Mouse (Mus musculus) heart, embryonic 15.5 days (tissue): ENCODE measurements around the gene Ubfd1. TPM values are rescaled to one million over a fixed set of nuclear protein-coding genes. Genes with fewer than 3 reads are reported as not detected.

Source experiments
- ATAC-seq: fragments of 200-750 bp; cut with Nextera tagmentation; replicated peaks from 2 replicates; pipeline ENCODE4 v1.8.0; 2017; ENCODE audit warnings: low read depth, moderate TSS enrichment; ENCODE audit not compliant: insufficient number of reproducible peaks, insufficient read depth, low FRiP score
- H3K27ac ChIP-seq: fragments of 300-500 bp; sonication (generic); 2 replicates; pipeline ENCODE4 v1.5.1; 2015; ENCODE audit warnings: mild to moderate bottlenecking, inconsistent platforms
- H3K27me3 ChIP-seq: fragments of 300-500 bp; sonication (generic); 2 replicates; pipeline ENCODE4 v1.6.1; 2015; ENCODE audit warnings: inconsistent platforms
- H3K36me3 ChIP-seq: fragments of 300-500 bp; sonication (generic); 2 replicates; pipeline ENCODE4 v1.6.1; 2015; ENCODE audit warnings: mild to moderate bottlenecking, inconsistent platforms
- H3K4me1 ChIP-seq: fragments of 300-500 bp; sonication (generic); replicated peaks from 2 replicates; pipeline ENCODE4 v1.6.1; 2015; ENCODE audit warnings: inconsistent platforms
- H3K4me2 ChIP-seq: fragments of 300-500 bp; sonication (generic); 2 replicates; pipeline ENCODE4 v1.6.1; 2015; ENCODE audit warnings: inconsistent platforms, mild to moderate bottlenecking, moderate library complexity
- H3K4me3 ChIP-seq: fragments of 300-500 bp; sonication (generic); 2 replicates; pipeline ENCODE4 v1.5.1; 2015; ENCODE audit warnings: mild to moderate bottlenecking, inconsistent platforms
- H3K9ac ChIP-seq: fragments of 300-500 bp; sonication (generic); 2 replicates; pipeline ENCODE4 v1.6.1; 2015; ENCODE audit warnings: mild to moderate bottlenecking, inconsistent platforms
- H3K9me3 ChIP-seq: fragments of 300-500 bp; sonication (generic); replicated peaks from 2 replicates; pipeline ENCODE4 v1.6.1; 2016; ENCODE audit warnings: inconsistent platforms
- WGBS: fragments of 180-500 bp; shearing (Covaris S2); methylation state at CpG from one replicate; pipeline ENCODE4 v1.1.7; 2015; ENCODE audit warnings: mixed read lengths; 5-methylcytosine and 5-hydroxymethylcytosine counted together
- polyA plus RNA-seq: library from polyadenylated mRNA; unstranded; fragments of >200 nt; fragmentation: Nextera tagmentation; extraction: Ambion mirVana; gene quantifications from 2 replicates; pipeline ENCODE4 v1.2.1, GENCODE M21; 2015

The Ubfd1 gene
- polyA plus RNA-seq, 1 experiment from 2014 or later = 40.2 TPM

DNA sequence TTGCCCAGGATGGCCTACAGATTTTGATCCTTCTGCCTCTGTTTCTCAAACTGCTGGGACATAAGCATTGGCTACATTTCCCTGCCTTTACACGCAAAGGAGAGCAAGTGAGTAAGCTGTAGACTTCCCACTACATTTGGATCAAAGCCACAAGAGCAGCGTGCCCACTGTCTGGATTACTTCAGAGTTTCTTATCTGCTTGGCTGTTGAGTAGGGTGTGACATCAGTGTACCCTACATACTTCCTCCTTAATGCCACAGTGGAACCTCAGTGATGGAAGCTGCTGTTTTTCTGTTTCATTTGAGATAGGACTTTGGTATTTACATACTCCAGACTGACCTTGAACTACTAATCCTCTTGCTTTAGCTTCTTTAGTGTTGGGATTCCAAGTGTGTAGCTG is 20.2 kb upstream of the Ubfd1 start:
- Histone ChIP-seq H3K9ac (peak overlapping the region; percentile 48; the same call in 1 of the 2 replicates), H3K4me1 (peaks cover 55% of the 10 kb centered on the region), H3K4me2 (peak overlapping the region; percentile 58), H3K36me3 (peaks cover 9% of the 10 kb centered on the region; the same call in 1 of the 2 replicates), H3K27ac (peak overlapping the region; percentile 98), H3K9me3 (no peaks in the 10 kb centered on the region), H3K4me3 (peak overlapping the region; percentile 36), H3K27me3 (no peaks in the 10 kb centered on the region)
- WGBS = 29% methylated on average over 2 of the region's 2 CpGs
- peak; percentile 50 for ATAC-seq

DNA sequence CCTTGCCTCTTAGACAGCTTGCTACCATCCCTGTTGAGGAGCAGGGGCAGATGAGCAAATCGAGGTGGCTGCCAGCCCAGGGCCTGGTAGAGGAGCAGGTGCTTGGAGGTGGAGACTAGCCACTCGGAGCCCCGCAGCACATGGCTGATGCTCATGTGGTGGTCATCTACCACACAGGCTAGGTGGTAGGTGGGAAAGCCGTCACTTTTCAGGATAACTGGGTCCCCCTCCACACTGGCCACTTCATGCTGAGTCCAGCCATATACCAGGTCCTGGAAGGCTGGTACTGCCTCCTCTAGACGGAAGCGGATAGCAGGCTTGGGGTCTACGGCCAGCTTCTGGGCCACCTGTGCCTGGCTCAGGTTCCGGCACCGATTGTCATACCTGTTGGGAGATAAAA is 18.8 kb upstream of the Ubfd1 start:
- WGBS = 82% methylated on average over 9 of the region's 9 CpGs
- H3K36me3 ChIP-seq = peaks cover 8% of the 10 kb centered on the region; the same call in 1 of the 2 replicates
- no peaks in the 10 kb centered on the region for H3K9me3 ChIP-seq
- peak overlapping the region; percentile 98 for H3K27ac ChIP-seq
- H3K27me3 ChIP-seq = no peaks in the 10 kb centered on the region
- H3K4me1 ChIP-seq = peaks cover 46% of the 10 kb centered on the region
- no peak overlapping the region for H3K4me2 ChIP-seq
- H3K9ac ChIP-seq = no peak overlapping the region
- H3K4me3 ChIP-seq = no peak overlapping the region
- ATAC-seq = no peak

DNA sequence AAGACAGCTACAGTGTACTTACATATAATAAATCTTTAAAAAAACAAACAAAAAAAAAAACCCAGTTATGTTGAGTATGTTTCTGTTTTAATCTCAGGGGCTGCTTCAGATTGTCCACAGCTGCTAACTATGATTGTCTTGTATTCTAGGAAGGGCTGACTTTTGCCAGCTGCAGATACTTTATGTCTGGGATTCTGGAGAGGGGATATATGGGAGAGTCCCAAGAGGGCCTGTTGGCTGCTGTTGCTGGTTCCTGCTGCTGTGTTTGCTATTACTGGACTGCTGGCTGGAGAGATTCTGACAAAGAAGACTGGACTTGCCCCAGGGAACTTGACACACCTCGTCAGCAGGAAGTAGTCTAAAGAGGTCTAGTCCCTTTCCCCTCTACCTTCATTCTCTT is 16.1 kb upstream of the Ubfd1 start:
- H3K36me3 ChIP-seq = peaks cover 20% of the 10 kb centered on the region; the same call in 1 of the 2 replicates
- 78% methylated on average over 1 of the region's 1 CpGs for WGBS
- H3K4me2 ChIP-seq = no peak overlapping the region
- ATAC-seq = no peak
- H3K9me3 ChIP-seq = no peaks in the 10 kb centered on the region
- no peak overlapping the region for H3K27ac ChIP-seq
- H3K27me3 ChIP-seq = no peaks in the 10 kb centered on the region
- no peak overlapping the region for H3K4me3 ChIP-seq
- H3K9ac ChIP-seq = no peak overlapping the region
- H3K4me1 ChIP-seq = peaks cover 30% of the 10 kb centered on the region

DNA sequence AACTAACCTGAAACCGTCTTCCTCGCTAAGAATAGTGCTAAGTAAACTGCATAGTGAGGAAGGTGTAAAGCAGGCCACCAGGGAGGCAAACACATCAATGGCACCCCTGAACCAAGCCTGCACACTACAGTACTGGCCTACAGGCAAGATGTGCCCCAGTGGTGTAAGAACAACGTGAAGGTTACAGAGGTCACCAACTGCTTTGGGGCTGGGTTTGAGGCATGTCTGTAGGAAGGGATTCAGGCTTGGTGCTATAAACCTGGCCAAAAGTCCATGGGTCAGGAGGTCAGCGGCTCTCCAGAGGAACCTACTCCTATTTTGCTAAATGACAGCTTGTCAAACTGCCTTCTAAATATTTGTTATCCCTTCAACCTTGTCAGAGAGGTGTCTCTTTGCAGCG is 10.3 kb upstream of the Ubfd1 start:
- Histone ChIP-seq H3K9me3 (no peaks in the 10 kb centered on the region), H3K27ac (no peak overlapping the region), H3K4me2 (no peak overlapping the region), H3K4me3 (no peak overlapping the region), H3K9ac (no peak overlapping the region), H3K36me3 (peaks cover 35% of the 10 kb centered on the region; the same call in 1 of the 2 replicates), H3K4me1 (no peaks in the 10 kb centered on the region), H3K27me3 (no peaks in the 10 kb centered on the region)
- WGBS = 82% methylated on average over 5 of the region's 5 CpGs
- no peak for ATAC-seq

DNA sequence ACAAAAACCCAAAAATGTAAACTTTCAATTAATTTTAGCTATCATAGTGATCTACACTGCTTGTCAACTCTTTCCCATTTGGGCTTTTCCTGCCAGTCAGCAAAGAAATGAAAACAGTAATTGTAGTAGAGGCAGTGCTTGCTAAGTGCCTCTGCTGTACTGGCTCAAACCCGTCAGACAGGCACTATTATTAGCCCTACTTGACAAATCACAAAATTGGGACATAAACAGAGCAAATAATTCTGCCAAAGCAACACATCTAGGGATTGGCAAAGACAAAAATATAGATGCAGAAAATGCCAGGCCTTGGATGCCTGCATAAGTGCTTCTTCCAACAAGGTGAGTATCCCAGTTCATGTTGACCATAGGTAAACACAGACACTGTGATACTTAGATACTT is 1.3 kb upstream of the Ubfd1 start:
- WGBS = 21% methylated on average over 1 of the region's 1 CpGs
- Histone ChIP-seq H3K27me3 (no peaks in the 10 kb centered on the region), H3K9me3 (no peaks in the 10 kb centered on the region), H3K36me3 (peaks cover 30% of the 10 kb centered on the region), H3K9ac (no peak overlapping the region; the same call in 1 of the 2 replicates), H3K27ac (peak overlapping the region; percentile 94), H3K4me3 (peak overlapping the region; percentile 86; the same call in 1 of the 2 replicates), H3K4me2 (peak overlapping the region; percentile 67), H3K4me1 (peaks cover 31% of the 10 kb centered on the region)
- no peak for ATAC-seq

DNA sequence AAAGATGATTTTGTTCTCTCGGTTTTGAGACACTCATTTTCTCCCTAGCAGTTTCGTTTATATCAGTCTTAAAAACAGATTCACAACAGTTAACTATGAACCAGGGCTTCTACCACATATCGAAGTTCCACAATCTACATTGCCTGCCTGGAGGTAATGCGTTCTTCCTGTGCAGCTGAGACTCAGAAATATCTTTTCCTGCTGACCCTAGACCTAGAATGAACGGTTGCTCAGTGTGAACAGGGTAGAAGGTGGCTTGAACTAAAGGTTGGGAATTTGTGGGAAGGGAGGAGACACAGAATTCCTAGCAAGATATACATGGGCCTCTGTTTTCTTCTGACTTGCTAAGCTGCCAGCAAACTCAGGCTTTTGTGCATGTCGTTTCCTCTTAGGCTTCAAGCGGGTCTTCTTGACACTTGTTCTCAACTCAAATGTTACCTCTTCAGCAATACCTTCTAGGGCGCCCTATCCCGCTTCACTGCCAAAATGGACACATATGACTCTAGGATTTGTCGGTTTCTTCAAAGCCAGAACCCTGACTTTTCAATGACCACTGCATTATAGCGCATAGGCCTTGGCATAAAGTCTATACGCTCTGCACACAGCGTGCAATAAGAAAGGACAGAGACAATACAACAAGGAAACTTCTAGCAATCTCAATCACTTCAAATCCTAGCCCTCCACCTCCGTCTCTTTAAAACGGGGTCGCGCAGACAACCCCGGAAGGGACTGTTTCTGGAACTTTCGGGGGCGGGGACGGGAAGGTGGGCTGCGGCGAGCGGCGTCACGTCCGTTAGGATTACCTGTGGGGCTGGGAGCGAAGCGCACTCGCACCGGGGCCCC is 652 bp upstream of the Ubfd1 start:
- ATAC-seq = peak; percentile 56; the same call in 1 of the 2 replicates
- Histone ChIP-seq H3K4me3 (peak overlapping the region; percentile 86), H3K27me3 (no peaks in the 10 kb centered on the region), H3K4me1 (peaks cover 31% of the 10 kb centered on the region), H3K9me3 (no peaks in the 10 kb centered on the region), H3K4me2 (peak overlapping the region; percentile 67), H3K27ac (peak overlapping the region; percentile 94), H3K9ac (peak overlapping the region; percentile 86), H3K36me3 (peaks cover 32% of the 10 kb centered on the region)
- WGBS = 14% methylated on average over 31 of the region's 31 CpGs

DNA sequence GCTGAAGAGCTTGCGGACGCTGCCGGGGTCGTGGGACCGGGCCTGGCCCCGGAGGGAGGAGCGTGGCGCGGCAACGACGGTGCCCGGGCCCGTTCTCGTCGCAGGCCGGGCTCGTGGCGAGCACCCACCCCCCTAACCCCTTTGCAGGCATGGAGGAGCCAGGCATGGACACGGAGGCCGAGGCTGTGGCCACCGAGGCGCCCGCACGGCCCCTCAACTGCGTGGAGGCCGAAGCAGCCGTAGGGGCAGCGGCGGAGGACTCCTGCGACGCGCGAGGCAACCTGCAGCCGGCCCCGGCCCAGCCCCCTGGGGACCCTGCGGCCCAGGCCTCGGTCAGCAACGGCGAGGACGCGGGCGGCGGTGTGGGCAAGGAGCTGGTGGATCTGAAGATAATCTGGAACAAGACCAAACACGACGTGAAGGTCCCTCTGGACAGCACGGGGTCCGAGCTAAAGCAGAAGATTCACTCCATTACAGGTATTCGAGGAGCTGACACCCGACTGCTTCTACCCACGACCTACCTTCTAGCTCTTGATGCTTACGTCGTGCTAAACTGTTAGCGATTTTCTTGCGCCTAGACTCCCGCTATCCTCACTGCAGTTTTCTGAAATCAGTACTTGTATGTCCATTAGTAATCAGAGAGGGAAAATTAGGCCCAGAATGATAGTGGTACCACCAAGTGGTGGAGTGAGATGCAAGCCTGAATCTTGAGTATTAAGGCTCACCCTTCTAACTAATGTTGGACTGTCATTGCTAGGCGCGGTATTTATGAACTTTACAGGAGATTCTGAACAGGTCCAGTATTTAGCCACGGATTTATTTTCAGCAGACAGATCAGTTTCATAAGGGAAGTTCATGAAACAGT is 774 bp downstream of the Ubfd1 start:
- Histone ChIP-seq H3K27ac (peak overlapping the region; percentile 94), H3K9me3 (no peaks in the 10 kb centered on the region), H3K4me2 (peak overlapping the region; percentile 67), H3K4me1 (peaks cover 31% of the 10 kb centered on the region), H3K27me3 (no peaks in the 10 kb centered on the region), H3K9ac (peak overlapping the region; percentile 86), H3K4me3 (peak overlapping the region; percentile 86), H3K36me3 (peaks cover 34% of the 10 kb centered on the region)
- under 1% methylated on average over 57 of the region's 58 CpGs for WGBS
- ATAC-seq = peak; percentile 17; the same call in 1 of the 2 replicates

DNA sequence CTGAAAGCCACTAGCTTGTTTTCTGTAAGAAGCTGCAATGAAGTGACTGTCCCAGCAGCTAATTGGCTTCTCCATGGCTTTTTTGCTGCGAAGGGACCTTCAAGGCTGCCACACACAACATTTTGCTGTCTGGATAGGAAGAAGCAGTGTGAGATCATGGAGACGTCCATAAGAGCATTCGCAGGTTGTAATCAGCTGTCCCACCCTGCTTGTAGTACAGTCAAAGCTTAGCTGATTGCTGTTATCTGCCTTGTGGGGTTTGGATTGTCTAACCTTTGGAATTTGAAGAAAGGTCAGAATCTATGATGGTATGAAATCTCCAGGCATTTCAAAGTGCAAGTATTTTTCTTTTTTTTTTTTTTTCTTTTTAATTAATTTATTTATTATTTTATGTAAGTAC is 7.4 kb downstream of the Ubfd1 start:
- Histone ChIP-seq H3K9me3 (no peaks in the 10 kb centered on the region), H3K4me1 (peaks cover 9% of the 10 kb centered on the region), H3K36me3 (peaks cover 87% of the 10 kb centered on the region), H3K27me3 (no peaks in the 10 kb centered on the region), H3K4me3 (no peak overlapping the region), H3K27ac (no peak overlapping the region), H3K4me2 (no peak overlapping the region), H3K9ac (no peak overlapping the region)
- 66% methylated on average over 3 of the region's 3 CpGs for WGBS
- ATAC-seq = no peak

DNA sequence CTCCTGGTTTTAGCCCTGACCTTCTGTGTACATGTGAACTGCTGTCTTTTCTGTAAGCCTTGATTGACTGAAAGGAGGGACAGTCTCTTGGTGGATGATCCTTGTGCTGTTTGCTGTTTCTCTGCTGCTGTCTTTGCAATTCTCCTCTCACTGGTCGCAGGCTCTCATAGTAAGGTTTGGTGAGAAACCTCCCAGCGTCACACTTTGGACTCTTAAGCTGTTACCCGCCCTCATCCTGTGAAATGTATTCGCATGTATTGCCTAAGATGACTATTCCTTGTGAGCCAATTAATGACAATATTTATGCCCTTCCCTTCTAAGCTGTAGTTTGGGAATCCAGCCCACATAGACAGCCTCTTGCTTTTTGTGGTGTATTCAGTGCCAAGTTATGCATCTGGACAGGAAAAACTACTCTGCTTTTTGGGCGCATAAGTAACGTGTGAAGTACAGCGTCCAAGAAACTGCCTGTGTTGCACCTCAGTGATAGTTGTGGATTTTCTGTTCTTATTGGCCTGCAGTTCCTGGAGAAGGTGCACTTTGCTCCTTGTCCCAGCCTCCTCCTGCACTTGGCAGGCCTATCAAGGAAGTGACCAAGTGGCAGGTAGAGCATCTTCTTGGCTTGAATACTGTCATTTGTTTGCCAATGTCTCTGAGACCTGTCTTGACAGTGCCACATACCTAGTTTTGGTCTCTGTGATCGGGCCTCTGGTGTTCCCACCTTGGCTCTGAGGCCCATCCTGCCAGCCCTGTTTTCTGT is 13.0 kb downstream of the Ubfd1 start:
- H3K4me2 ChIP-seq = no peak overlapping the region
- H3K27ac ChIP-seq = no peak overlapping the region
- H3K9ac ChIP-seq = no peak overlapping the region
- WGBS = 87% methylated on average over 8 of the region's 8 CpGs
- no peaks in the 10 kb centered on the region for H3K9me3 ChIP-seq
- H3K4me1 ChIP-seq = 0 out of 2 replicates have a peak, but pooled peaks cover 2% of the 10 kb centered on the region
- H3K4me3 ChIP-seq = no peak overlapping the region
- no peaks in the 10 kb centered on the region for H3K27me3 ChIP-seq
- H3K36me3 ChIP-seq = peaks cover 65% of the 10 kb centered on the region
- no peak for ATAC-seq

DNA sequence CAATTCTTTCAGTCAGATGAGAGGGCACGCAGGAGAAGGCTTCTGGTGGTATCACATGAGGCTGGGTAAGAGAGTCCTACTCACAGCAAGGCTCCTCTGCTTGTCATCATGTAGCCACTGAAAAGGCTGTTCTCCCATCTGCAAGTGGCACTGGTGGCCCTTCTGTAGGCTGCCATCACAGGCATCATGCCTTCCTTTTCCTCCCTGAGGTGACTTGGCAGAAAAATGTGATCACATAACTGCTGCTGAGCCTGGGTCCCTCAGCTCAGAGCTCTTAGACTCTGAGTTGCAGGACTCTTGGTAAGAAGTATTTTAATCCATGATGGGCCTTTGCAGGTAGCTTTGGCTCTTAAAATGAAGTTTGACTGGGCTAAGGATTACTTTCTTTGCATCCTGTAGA is 14.1 kb downstream of the Ubfd1 start:
- no peak overlapping the region for H3K4me2 ChIP-seq
- H3K27ac ChIP-seq = no peak overlapping the region
- H3K27me3 ChIP-seq = no peaks in the 10 kb centered on the region
- 90% methylated on average over 1 of the region's 1 CpGs for WGBS
- no peak overlapping the region for H3K9ac ChIP-seq
- H3K4me1 ChIP-seq = 0 out of 2 replicates have a peak, but pooled peaks cover 2% of the 10 kb centered on the region
- peaks cover 58% of the 10 kb centered on the region for H3K36me3 ChIP-seq
- ATAC-seq = no peak
- H3K4me3 ChIP-seq = no peak overlapping the region
- no peaks in the 10 kb centered on the region for H3K9me3 ChIP-seq
